Mouse (Mus musculus) lung, embryonic 14.5 days (tissue): ENCODE data around the gene Tes3-ps. TPM values are rescaled to one million over a fixed set of nuclear protein-coding genes. Genes with fewer than 3 reads are reported as not detected.

Source experiments
- ATAC-seq: fragments of 200-750 bp; cut with Nextera tagmentation; 2 replicates; pipeline ENCODE4 v1.8.0; 2017; ENCODE audit warnings: mild to moderate bottlenecking, moderate TSS enrichment, moderate library complexity; ENCODE audit not compliant: insufficient read depth
- DNase-seq: peaks from one replicate; pipeline ENCODE4 v3.0.0-alpha.2; 2015
- H3K27ac ChIP-seq: fragments of 300-500 bp; sonication (generic); 2 replicates; pipeline ENCODE4 v1.5.1; 2014; ENCODE audit warnings: low read depth, mild to moderate bottlenecking, moderate library complexity
- H3K27me3 ChIP-seq: fragments of 300-500 bp; sonication (generic); 2 replicates; pipeline ENCODE4 v1.6.1; 2014; ENCODE audit warnings: low read length, control low read depth; ENCODE audit not compliant: insufficient read depth
- H3K36me3 ChIP-seq: fragments of 300-500 bp; sonication (generic); 2 replicates; pipeline ENCODE4 v1.6.1; 2014; ENCODE audit warnings: control low read depth; ENCODE audit not compliant: insufficient read depth
- H3K4me1 ChIP-seq: fragments of 300-500 bp; sonication (generic); 2 replicates; pipeline ENCODE4 v1.6.1; 2014; ENCODE audit warnings: antibody characterized with exemption, control low read depth; ENCODE audit not compliant: insufficient read depth
- H3K4me2 ChIP-seq: fragments of 300-500 bp; sonication (generic); 2 replicates; pipeline ENCODE4 v1.6.1; 2014; ENCODE audit warnings: mild to moderate bottlenecking
- H3K4me3 ChIP-seq: fragments of 300-500 bp; sonication (generic); 2 replicates; pipeline ENCODE4 v1.5.1; 2014; ENCODE audit warnings: low read depth, low read length
- H3K9ac ChIP-seq: fragments of 300-500 bp; sonication (generic); 2 replicates; pipeline ENCODE4 v1.6.1; 2014
- H3K9me3 ChIP-seq: fragments of 300-500 bp; sonication (generic); 2 replicates; pipeline ENCODE4 v1.6.1; 2016; ENCODE audit warnings: low read depth, low read length, control low read depth
- CTCF ChIP-seq: IDR thresholded peaks from 2 replicates; pipeline ENCODE4 v1.5.1; 2016; ENCODE audit warnings: antibody characterized with exemption, low read depth
- WGBS: fragments of 180-500 bp; shearing (Covaris S2); extraction: QIAGEN DNeasy Blood & Tissue Kit; methylation state at CpG from one replicate; pipeline ENCODE4 v1.1.7; 2014; 5-methylcytosine and 5-hydroxymethylcytosine counted together
- polyA plus RNA-seq: library from polyadenylated mRNA; unstranded; fragments of >200 nt; fragmentation: Nextera tagmentation; extraction: Ambion mirVana; gene quantifications from 2 replicates; pipeline ENCODE4 v1.2.1, GENCODE M21; 2014

Gene Tes3-ps
- polyA plus RNA-seq, 1 experiment from 2014 or later: 1.4 TPM

GRCm38 (mm10) chr13:49462921-49463320 is 30.2 kb upstream of the Tes3-ps start:
- DNase-seq: no peak
- 96% methylated on average over 2 of the region's 2 CpGs for WGBS
- H3K4me3 ChIP-seq: no peak overlapping the region
- H3K4me2 ChIP-seq: no peak overlapping the region
- no peak for ATAC-seq
- no peak for TF ChIP-seq CTCF
- H3K9ac ChIP-seq: no peak overlapping the region
- H3K27ac ChIP-seq: no peak overlapping the region
- no peaks in the 10 kb centered on the region for H3K9me3 ChIP-seq
- peaks cover 61% of the 10 kb centered on the region for H3K36me3 ChIP-seq
- H3K4me1 ChIP-seq: no peaks in the 10 kb centered on the region
- H3K27me3 ChIP-seq: no peaks in the 10 kb centered on the region

GRCm38 (mm10) chr13:49465875-49466274 is 27.2 kb upstream of the Tes3-ps start:
- Histone ChIP-seq H3K27ac (no peak overlapping the region), H3K27me3 (no peaks in the 10 kb centered on the region), H3K4me3 (no peak overlapping the region), H3K4me1 (no peaks in the 10 kb centered on the region), H3K9me3 (no peaks in the 10 kb centered on the region), H3K36me3 (peaks cover 37% of the 10 kb centered on the region), H3K9ac (no peak overlapping the region), H3K4me2 (no peak overlapping the region)
- DNase-seq (no peak), ATAC-seq (no peak)
- 95% methylated on average over 4 of the region's 4 CpGs for WGBS
- no peak for TF ChIP-seq CTCF

- ATAC-seq (peak; percentile 73; the same call in 1 of the 2 replicates), DNase-seq (peak; percentile 60)
- no peak overlapping the region for H3K4me3 ChIP-seq
- no peak overlapping the region for H3K4me2 ChIP-seq
- H3K9me3 ChIP-seq: no peaks in the 10 kb centered on the region
- TF ChIP-seq CTCF: no peak
- no peak overlapping the region for H3K9ac ChIP-seq
- no peaks in the 10 kb centered on the region for H3K27me3 ChIP-seq
- peak overlapping the region; percentile 48; the same call in 1 of the 2 replicates for H3K27ac ChIP-seq
- WGBS: 69% methylated on average over 11 of the region's 11 CpGs
- peaks cover 32% of the 10 kb centered on the region for H3K36me3 ChIP-seq
- H3K4me1 ChIP-seq: no peaks in the 10 kb centered on the region
Observed at GRCm38 (mm10) chr13:49466393-49467075, 26.6 kb upstream of the Tes3-ps start.

GRCm38 (mm10) chr13:49467585-49467984 is 25.5 kb upstream of the Tes3-ps start:
- no peaks in the 10 kb centered on the region for H3K27me3 ChIP-seq
- no peaks in the 10 kb centered on the region for H3K4me1 ChIP-seq
- TF ChIP-seq CTCF: no peak
- no peak overlapping the region for H3K4me2 ChIP-seq
- H3K9me3 ChIP-seq: no peaks in the 10 kb centered on the region
- peaks cover 21% of the 10 kb centered on the region for H3K36me3 ChIP-seq
- no peak for DNase-seq
- ATAC-seq: no peak
- H3K27ac ChIP-seq: no peak overlapping the region
- H3K4me3 ChIP-seq: no peak overlapping the region
- H3K9ac ChIP-seq: no peak overlapping the region
- 44% methylated on average over 2 of the region's 2 CpGs for WGBS

- H3K27me3 ChIP-seq: no peaks in the 10 kb centered on the region
- H3K9ac ChIP-seq: no peak overlapping the region
- no peaks in the 10 kb centered on the region for H3K9me3 ChIP-seq
- H3K4me1 ChIP-seq: no peaks in the 10 kb centered on the region
- no peak overlapping the region for H3K27ac ChIP-seq
- WGBS: 83% methylated on average over 5 of the region's 5 CpGs
- peaks cover 17% of the 10 kb centered on the region for H3K36me3 ChIP-seq
- DNase-seq (no peak), ATAC-seq (no peak)
- no peak overlapping the region for H3K4me2 ChIP-seq
- no peak overlapping the region for H3K4me3 ChIP-seq
- TF ChIP-seq CTCF: no peak
Observed at GRCm38 (mm10) chr13:49469002-49469401, 24.1 kb upstream of the Tes3-ps start.

GRCm38 (mm10) chr13:49470319-49470718 is 22.8 kb upstream of the Tes3-ps start:
- no peak overlapping the region for H3K27ac ChIP-seq
- 78% methylated on average over 4 of the region's 4 CpGs for WGBS

GRCm38 (mm10) chr13:49470806-49471205 is 22.3 kb upstream of the Tes3-ps start:
- Histone ChIP-seq H3K9ac (no peak overlapping the region), H3K27ac (no peak overlapping the region), H3K36me3 (no peaks in the 10 kb centered on the region), H3K4me1 (no peaks in the 10 kb centered on the region), H3K4me2 (no peak overlapping the region), H3K9me3 (no peaks in the 10 kb centered on the region), H3K4me3 (no peak overlapping the region), H3K27me3 (no peaks in the 10 kb centered on the region)
- DNase-seq (no peak), ATAC-seq (no peak)
- WGBS: 55% methylated on average over 4 of the region's 4 CpGs
- no peak for TF ChIP-seq CTCF

More at GRCm38 (mm10) chr13:49470319-49470718, 22.8 kb upstream of the Tes3-ps start:
- peaks cover 4% of the 10 kb centered on the region; the same call in 1 of the 2 replicates for H3K36me3 ChIP-seq
- no peak overlapping the region for H3K4me3 ChIP-seq
- H3K4me2 ChIP-seq: no peak overlapping the region
- H3K9ac ChIP-seq: no peak overlapping the region
- H3K4me1 ChIP-seq: no peaks in the 10 kb centered on the region
- H3K27me3 ChIP-seq: no peaks in the 10 kb centered on the region
- no peak for TF ChIP-seq CTCF
- no peak for DNase-seq
- no peak for ATAC-seq
- H3K9me3 ChIP-seq: no peaks in the 10 kb centered on the region
